Mouse (Mus musculus): ENCODE data around the gene Vmn1r224.

GRCm38 (mm10) chr17:20413846-20414245 lies at the start of gene Vmn1r224:
- TF ChIP-seq POLR2A (IDR thresholded peaks at IDR 0.05; ENCODE audit: borderline replicate concordance, control insufficient read depth, low read depth, low read length), result no peak
- TF ChIP-seq CTCF (IDR thresholded peaks at IDR 0.05; ENCODE audit: control insufficient read depth, insufficient read depth, low read length), result no peak

All from bone marrow, adult 2 months (tissue).